Mouse (Mus musculus) kidney, adult 2 months (tissue): ENCODE data around the gene Mlph.

Source experiments
- CTCF ChIP-seq: fragments of 200-500 bp; conservative IDR thresholded peaks from 2 replicates; pipeline ENCODE4 v1.5.1; 2011; ENCODE audit warnings: low read depth, mild to moderate bottlenecking, control low read depth, low read length, moderate library complexity, mixed read lengths; ENCODE audit not compliant: insufficient read depth, insufficient read length
- POLR2A ChIP-seq: fragments of 200-500 bp; IDR thresholded peaks from one replicate; pipeline ENCODE4 v1.6.1; 2011; ENCODE audit warnings: low read depth, low read length, control low read depth

DNA sequence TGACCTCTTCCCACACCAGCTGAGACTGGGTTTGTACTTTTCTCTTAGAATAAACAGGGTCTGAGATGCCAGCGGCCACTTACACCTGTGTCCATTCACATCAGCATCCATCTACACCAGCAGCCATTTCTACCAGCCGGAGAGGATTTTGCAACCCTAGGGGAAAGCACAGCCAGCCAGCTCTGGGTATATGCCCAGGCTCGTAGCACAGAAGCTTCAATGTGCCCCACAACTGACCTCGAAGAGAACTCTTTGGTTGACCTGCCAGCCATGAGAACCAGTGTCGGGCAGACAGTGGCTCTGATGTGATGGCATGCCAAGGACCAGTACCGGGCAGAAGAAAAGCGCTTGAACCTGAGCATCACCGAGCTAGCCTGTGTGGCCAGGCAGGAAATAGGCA, 39.5 kb upstream of the Mlph start:
- no peak for TF ChIP-seq POLR2A
- no peak for TF ChIP-seq CTCF
